Mouse (Mus musculus): Measurements from ENCODE around the gene Lce1c. TPM values are rescaled to one million over a fixed set of nuclear protein-coding genes. Genes with fewer than 3 reads are reported as not detected.

Lce1c gene
- total RNA-seq (2015; ENCODE audit: low replicate concordance) (not detected in 2 replicates), total RNA-seq (2017; ENCODE audit: low replicate concordance) (not detected in 2 replicates)

DNA sequence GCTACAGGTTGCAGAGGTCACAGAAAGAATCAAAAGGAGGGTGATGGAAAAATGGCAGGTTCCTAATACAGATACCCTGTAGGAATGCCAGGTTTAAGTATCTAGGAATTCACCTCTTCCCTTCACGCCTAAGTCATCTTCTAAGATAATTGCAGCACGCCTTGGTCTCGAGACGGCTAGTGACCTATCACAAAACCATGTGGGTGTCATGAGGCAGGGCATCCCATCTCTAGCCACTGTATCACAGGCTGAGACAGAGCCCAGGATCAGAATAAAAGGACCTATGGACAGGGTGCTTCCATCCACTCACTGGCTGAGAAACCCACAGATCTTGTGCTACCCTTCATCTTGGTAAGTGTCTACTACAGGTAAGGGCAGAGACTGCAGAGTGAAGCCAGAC is at the start of gene Lce1c:
TSS of gene Lce1c (plus strand) at position 301 of the 400 bp plus-strand sequence.
- no peak for ATAC-seq (replicated peaks; ENCODE audit: low FRiP score, poor library complexity, severe bottlenecking)

DNA sequence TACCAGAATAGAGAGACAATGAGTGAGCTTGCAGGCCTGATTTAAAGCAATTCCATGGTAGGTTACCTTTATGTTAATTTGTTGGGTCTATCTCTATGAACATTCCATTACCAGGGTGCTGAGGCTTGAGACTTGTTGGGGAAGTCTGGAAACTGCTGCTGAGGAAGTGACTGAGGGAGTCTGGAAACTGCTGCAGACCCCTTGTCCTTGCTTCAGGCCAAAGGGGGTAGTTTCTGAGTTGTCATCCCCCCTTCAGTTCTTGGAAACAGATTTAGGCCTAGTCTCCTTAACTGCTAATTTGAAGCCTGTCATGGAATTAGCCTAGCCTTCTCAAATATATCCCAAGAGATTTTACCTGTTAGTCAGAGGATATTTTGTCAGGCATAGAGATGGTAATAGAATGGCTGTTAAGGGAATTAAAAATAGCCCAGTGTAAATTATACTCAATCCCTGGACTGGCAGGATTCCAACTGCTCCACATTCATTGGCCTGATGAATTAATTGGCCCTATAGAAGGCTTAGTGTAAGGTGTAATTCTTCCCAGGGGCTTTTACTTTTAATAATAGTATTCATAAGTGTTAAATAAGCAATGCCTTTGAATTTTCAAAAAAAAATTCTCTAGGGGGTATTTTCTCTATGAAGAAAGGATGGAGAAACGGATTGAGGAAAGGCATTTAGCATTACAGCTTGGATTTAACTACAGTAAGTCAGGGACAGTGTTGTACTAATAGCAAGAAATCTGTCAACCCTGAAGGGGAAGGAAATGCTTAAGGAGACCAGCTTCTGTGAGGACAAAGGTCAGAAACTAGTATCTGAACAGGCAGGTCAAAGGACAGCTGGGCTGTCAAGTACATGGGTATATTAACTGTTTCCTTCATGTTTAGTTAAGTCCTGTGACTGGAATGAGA is 41.0 kb upstream of the Lce1c start:
- ATAC-seq (replicated peaks; ENCODE audit: low FRiP score, poor library complexity, severe bottlenecking), result no peak

DNA sequence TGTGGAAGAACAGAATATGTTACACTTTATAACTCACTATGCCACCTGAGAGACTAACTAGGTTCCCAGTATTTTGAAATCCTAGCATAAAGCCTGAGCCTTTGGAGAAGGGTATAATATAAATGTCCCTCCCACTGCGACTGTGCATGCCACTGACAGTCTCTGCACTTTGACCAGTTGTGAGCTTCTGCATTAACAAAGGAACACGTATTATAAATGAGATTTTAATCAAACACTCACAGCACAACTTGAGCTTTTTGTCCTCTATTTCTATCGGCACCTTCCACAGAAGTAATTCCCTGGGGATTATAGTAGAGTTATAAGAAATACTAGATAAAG is 40.4 kb upstream of the Lce1c start:
- no peak for ATAC-seq (replicated peaks; ENCODE audit: low FRiP score, poor library complexity, severe bottlenecking)

DNA sequence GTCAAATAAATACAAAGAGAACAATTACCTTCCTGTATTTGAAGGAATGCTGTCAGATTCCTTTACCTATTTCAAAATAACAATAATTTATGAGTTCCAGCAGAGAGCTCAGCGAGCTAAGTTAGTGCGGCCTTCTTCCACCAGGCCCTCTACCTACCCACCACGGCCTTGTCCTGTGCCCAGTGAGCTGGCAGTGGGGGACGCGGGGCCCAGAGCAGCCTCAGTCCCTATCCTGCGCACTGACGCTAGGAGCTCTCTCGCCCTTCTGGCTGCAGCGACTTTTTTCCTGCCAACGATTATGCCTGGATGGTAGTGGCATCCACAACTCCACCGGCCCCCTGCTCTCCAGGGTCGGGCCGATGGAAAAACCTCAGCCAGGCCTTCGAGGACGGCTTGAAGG is 39.2 kb upstream of the Lce1c start:
- ATAC-seq (replicated peaks; ENCODE audit: low FRiP score, poor library complexity, severe bottlenecking), result no peak

DNA sequence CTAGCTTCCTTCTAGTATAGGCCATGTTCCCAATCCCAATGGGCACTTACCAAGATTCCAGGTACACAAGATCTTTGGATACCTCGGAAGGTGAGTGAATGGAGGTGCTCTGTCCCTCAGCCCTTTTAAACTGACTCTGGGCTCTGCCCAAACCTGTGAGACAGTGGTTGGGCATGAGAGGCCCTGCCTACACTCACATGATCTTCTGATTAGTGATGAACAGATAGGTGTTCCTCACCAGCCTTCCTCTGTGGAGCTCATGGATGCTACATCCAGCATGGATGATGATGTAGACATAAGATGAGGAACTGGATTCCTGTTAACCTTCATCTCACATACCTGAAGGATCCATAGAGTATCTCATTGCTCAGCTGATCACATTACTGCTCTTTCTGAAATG is 30.8 kb upstream of the Lce1c start, which contains the start of gene Lce1a1:
TSS of gene Lce1a1 (minus strand) at position 101 of the 400 bp plus-strand sequence.
- no peak for ATAC-seq (replicated peaks; ENCODE audit: low FRiP score, poor library complexity, severe bottlenecking)

DNA sequence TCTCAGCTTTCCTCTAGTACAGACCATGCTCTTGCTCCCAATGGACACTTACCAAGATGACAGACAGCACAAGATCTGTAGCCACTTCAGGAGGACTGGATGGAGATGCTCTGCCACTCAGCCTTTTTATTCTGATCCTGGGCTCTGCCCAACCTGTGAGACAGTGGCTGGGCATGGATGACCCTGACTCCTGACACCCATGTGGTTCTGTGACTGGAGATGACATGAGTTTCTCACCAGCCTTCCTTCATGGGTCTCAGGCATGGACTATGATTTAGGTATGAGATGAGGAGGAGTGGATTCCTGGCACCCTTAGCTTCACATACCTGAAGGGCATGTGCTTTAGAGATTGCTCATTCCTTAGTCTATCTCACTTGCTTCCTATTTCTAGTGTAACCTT is 22.2 kb upstream of the Lce1c start, which contains the start of gene Lce1b:
TSS of gene Lce1b (minus strand) at position 101 of the 400 bp plus-strand sequence.
- no peak for ATAC-seq (replicated peaks; ENCODE audit: low FRiP score, poor library complexity, severe bottlenecking)

DNA sequence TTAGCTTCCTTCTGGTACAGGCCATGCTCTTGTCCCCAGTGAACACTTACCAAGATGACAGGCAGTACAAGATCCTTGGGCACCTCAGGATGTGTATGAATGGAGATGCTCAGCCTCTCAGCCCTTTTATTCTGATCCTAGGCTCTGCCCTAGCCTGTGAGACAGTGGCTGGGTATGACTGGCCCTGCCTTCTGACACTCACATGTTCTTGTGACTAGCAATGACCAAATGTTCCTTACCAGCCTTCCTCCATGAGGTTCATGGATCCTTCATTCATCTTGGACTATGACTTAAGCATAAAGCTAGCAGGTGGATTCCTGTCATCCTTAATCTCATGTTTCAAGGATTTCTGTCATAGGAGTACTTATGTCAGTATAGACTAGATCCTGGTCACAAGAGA is 8.8 kb upstream of the Lce1c start, which contains the start of gene Lce1a2:
TSS of gene Lce1a2 (minus strand) at position 101 of the 400 bp plus-strand sequence.
- ATAC-seq (replicated peaks; ENCODE audit: low FRiP score, poor library complexity, severe bottlenecking), result no peak

DNA sequence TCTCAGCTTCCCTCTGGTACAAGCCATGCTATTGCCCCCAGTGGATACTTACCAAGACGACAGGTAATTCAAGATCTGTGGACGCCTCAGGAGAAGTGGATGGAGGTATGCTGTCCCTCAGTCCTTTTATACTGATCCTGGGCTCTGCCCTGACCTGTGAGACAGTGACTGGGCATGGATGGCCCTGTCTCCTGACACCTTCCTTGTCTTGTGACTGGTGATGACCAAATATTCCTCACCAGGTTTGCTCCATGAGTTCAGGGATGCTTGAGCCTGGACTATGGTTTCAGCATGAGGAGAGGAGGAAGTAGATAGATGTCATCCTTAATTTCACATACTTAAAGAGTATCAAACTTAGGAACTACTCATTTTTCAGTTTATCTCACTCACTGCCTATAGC is 8.1 kb downstream of the Lce1c start, which contains the start of gene Lce1d:
TSS of gene Lce1d (minus strand) at position 101 of the 400 bp plus-strand sequence.
- no peak for ATAC-seq (replicated peaks; ENCODE audit: low FRiP score, poor library complexity, severe bottlenecking)

DNA sequence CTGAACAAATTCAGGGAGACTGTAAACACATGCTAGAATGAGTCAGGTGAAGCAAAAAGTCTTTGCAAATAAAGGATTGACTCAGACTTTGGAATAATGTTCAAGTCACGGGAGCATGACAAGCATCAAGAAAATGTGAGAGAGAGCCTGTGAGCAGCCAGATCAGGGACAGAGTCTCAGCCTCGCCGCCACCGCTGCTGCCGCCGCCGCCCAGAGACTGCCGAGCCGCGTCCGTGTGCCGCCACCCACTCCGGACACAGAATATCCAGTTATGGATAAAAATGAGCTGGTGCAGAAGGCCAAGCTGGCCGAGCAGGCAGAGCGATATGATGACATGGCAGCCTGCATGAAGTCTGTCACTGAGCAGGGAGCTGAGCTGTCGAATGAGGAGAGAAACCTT is 10.1 kb downstream of the Lce1c start:
- ATAC-seq (replicated peaks; ENCODE audit: low FRiP score, poor library complexity, severe bottlenecking), result peak; percentile 88

DNA sequence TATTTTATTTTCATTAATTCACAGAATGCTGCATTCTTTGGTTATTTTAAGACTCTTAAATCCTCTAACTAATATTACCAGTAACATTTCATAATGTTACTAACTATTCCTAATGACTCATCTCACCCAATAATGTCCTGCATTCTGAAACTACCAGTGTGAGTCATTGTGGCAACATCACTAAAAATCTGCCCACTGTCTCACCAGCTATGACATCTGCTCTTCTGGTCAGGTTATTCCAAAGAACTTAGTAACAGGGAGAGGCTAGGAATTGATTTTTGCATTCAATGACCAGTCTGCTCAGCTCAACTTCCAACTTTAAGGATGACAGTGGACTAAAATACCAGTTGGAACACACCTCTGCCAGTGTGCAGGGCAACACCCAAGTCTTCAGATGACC is 12.6 kb downstream of the Lce1c start:
- no peak for ATAC-seq (replicated peaks; ENCODE audit: low FRiP score, poor library complexity, severe bottlenecking)

DNA sequence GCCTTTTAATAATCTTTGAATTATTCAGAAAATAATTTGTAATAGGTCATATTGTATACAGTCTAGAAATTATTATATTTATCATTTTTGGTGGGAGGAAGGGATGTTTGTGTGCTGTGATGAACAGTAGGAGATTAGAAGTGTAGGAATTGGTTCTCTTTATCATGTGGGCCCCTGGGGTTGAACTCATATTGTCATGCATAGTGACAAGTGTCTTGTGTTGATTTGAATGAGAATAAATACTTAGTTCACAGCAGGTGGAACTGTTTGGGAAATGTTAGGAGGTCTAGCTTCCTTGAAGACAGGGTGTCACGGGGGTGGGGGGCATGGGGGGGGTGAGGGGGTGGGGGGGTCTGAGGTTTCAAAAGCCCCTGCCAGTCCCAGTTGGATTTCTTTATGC is 15.6 kb downstream of the Lce1c start:
- ATAC-seq (replicated peaks; ENCODE audit: low FRiP score, poor library complexity, severe bottlenecking), result no peak

DNA sequence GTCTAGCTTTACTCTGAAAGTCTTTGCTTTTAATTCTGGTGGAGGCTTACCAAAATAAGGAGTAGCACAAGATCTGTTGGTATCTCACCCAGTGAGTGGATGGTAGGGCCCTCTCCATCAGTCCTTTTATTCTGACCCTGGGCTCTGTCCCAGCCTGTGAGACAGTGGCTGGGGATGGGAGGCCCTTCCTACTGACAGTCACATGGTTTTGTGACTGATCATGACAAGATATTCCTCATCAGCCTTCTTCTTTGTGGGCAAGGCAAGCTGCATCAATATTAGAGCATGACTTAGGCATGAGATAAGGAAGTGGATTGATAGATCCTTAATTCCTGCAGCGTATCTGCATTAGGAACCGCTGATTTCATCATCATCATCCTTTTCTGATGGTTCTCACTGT is 29.9 kb downstream of the Lce1c start, which contains the start of gene Lce1e:
TSS of gene Lce1e (minus strand) at position 101 of the 400 bp plus-strand sequence.
- ATAC-seq (replicated peaks; ENCODE audit: low FRiP score, poor library complexity, severe bottlenecking), result no peak

DNA sequence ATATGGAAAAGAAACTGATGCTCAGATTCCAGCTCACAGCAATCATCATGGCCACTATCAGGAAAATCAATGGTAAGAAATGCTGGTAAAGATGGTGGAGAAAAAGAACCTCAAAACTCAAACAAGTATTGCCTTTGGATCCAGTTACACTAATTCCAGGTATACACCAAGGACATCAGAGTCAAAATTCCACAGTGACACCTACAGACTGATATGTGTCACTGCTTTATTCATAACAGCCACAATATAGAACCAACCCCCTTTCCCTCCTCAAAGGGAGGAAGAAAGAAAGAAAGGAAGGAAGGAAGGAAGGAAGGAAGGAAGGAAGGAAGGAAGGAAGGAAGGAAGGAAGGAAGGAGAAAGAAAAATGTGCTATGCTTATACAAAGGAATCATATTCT is 36.1 kb downstream of the Lce1c start:
- no peak for ATAC-seq (replicated peaks; ENCODE audit: low FRiP score, poor library complexity, severe bottlenecking)

DNA sequence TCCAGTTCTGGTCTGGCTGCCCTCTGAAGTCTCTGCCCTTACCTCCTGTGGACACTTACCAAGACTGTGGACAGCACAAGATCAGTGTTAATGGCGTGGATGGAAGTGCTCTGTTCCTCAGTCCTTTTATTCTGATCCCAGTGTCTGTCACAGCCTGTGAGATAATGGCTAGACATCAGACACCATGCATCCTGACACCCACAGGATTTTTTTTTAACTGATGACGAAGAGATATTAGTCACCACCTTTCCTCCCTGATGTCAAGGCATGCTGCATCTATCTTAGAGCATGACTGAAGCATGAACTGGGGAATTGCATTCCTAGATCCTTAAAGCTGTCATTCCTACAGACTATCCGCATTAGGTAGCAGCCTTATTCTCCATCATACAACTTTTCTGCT is 41.2 kb downstream of the Lce1c start, which contains the start of gene Lce1f:
TSS of gene Lce1f (minus strand) at position 101 of the 400 bp plus-strand sequence.
- no peak for ATAC-seq (replicated peaks; ENCODE audit: low FRiP score, poor library complexity, severe bottlenecking)

DNA sequence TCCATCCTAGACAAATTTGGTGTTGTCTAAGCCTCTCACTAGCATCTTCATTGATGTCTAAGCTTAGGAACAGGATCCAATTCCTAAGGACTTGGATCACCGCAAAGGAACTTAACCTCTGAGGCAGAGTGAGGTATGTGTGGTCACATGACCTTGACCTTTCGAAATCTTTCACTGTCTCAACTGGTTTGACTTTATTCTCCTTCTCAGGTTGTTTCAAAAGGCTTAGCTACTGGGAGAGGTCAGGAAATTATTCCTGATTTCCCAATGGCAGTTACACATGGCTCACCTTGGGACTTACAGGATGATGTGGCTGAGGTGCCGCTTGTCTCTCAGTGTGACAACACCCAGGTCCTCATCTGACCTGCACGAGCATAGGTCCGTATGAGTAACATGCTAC is 43.6 kb downstream of the Lce1c start:
- no peak for ATAC-seq (replicated peaks; ENCODE audit: low FRiP score, poor library complexity, severe bottlenecking)

Other genes starting within 250 kb of the Lce1c start
- 2.1 and 8.6 TPM in 2 replicates for gene Gm9774, start 249.8 kb upstream of the Lce1c start, total RNA-seq (2015; ENCODE audit: low replicate concordance)
- gene Gm9774, start 249.8 kb upstream of the Lce1c start, total RNA-seq (2017; ENCODE audit: low replicate concordance), result 2.3 and 3.0 TPM in 2 replicates
- not detected in 2 replicates for gene Sprr2k, start 246.7 kb upstream of the Lce1c start, total RNA-seq (2015; ENCODE audit: low replicate concordance)
- gene Sprr2k, start 246.7 kb upstream of the Lce1c start, total RNA-seq (2017; ENCODE audit: low replicate concordance), result not detected in 2 replicates
- not detected in 2 replicates for gene Sprr1b, start 240.5 kb upstream of the Lce1c start, total RNA-seq (2015; ENCODE audit: low replicate concordance)
- not detected in 2 replicates for gene Sprr1b, start 240.5 kb upstream of the Lce1c start, total RNA-seq (2017; ENCODE audit: low replicate concordance)
- not detected in 2 replicates for gene Sprr3, start 220.5 kb upstream of the Lce1c start, total RNA-seq (2015; ENCODE audit: low replicate concordance)
- not detected in 2 replicates for gene Sprr3, start 220.5 kb upstream of the Lce1c start, total RNA-seq (2017; ENCODE audit: low replicate concordance)
- not detected in 2 replicates for gene Sprr1a, start 193.4 kb upstream of the Lce1c start, total RNA-seq (2015; ENCODE audit: low replicate concordance)
- gene Sprr1a, start 193.4 kb upstream of the Lce1c start, total RNA-seq (2017; ENCODE audit: low replicate concordance), result not detected in 2 replicates
- gene Sprr4, start 178.8 kb upstream of the Lce1c start, total RNA-seq (2015; ENCODE audit: low replicate concordance), result not detected in 2 replicates
- gene Sprr4, start 178.8 kb upstream of the Lce1c start, total RNA-seq (2017; ENCODE audit: low replicate concordance), result not detected in 2 replicates
- not detected in 2 replicates for gene 2310046K23Rik, start 144.7 kb upstream of the Lce1c start, total RNA-seq (2015; ENCODE audit: low replicate concordance)
- gene 2310046K23Rik, start 144.7 kb upstream of the Lce1c start, total RNA-seq (2017; ENCODE audit: low replicate concordance), result not detected in 2 replicates
- gene Ivl, start 105.5 kb upstream of the Lce1c start, total RNA-seq (2015; ENCODE audit: low replicate concordance), result not detected in 2 replicates
- 0.39 TPM in 1 of 2 replicates, not detected in the other for gene Ivl, start 105.5 kb upstream of the Lce1c start, total RNA-seq (2017; ENCODE audit: low replicate concordance)
- gene Smcp, start 90.2 kb upstream of the Lce1c start, total RNA-seq (2015; ENCODE audit: low replicate concordance), result not detected in 2 replicates
- gene Smcp, start 90.2 kb upstream of the Lce1c start, total RNA-seq (2017; ENCODE audit: low replicate concordance), result not detected in 2 replicates
- not detected in 2 replicates for gene 2210017I01Rik, start 71.8 kb upstream of the Lce1c start, total RNA-seq (2015; ENCODE audit: low replicate concordance)
- gene 2210017I01Rik, start 71.8 kb upstream of the Lce1c start, total RNA-seq (2017; ENCODE audit: low replicate concordance), result not detected in 2 replicates
- gene Lce6a, start 57.6 kb upstream of the Lce1c start, total RNA-seq (2015; ENCODE audit: low replicate concordance), result not detected in 2 replicates
- not detected in 2 replicates for gene Lce6a, start 57.6 kb upstream of the Lce1c start, total RNA-seq (2017; ENCODE audit: low replicate concordance)
- not detected in 2 replicates for gene Lce1a1, start 30.9 kb upstream of the Lce1c start, total RNA-seq (2015; ENCODE audit: low replicate concordance)
- not detected in 2 replicates for gene Lce1a1, start 30.9 kb upstream of the Lce1c start, total RNA-seq (2017; ENCODE audit: low replicate concordance)
- gene Lce1b, start 22.3 kb upstream of the Lce1c start, total RNA-seq (2015; ENCODE audit: low replicate concordance), result not detected in 2 replicates
- not detected in 2 replicates for gene Lce1b, start 22.3 kb upstream of the Lce1c start, total RNA-seq (2017; ENCODE audit: low replicate concordance)
- not detected in 2 replicates for gene Lce1a2, start 8.9 kb upstream of the Lce1c start, total RNA-seq (2015; ENCODE audit: low replicate concordance)
- gene Lce1a2, start 8.9 kb upstream of the Lce1c start, total RNA-seq (2017; ENCODE audit: low replicate concordance), result not detected in 2 replicates
- gene Lce1d, start 8.0 kb downstream of the Lce1c start, total RNA-seq (2015; ENCODE audit: low replicate concordance), result not detected in 2 replicates
- gene Lce1d, start 8.0 kb downstream of the Lce1c start, total RNA-seq (2017; ENCODE audit: low replicate concordance), result not detected in 2 replicates
- not detected in 2 replicates for gene Lce1e, start 29.8 kb downstream of the Lce1c start, total RNA-seq (2015; ENCODE audit: low replicate concordance)
- not detected in 2 replicates for gene Lce1e, start 29.8 kb downstream of the Lce1c start, total RNA-seq (2017; ENCODE audit: low replicate concordance)
- not detected in 2 replicates for gene Lce1f, start 41.1 kb downstream of the Lce1c start, total RNA-seq (2015; ENCODE audit: low replicate concordance)
- gene Lce1f, start 41.1 kb downstream of the Lce1c start, total RNA-seq (2017; ENCODE audit: low replicate concordance), result not detected in 2 replicates
- gene Gm38119, start 59.8 kb downstream of the Lce1c start, total RNA-seq (2015; ENCODE audit: low replicate concordance), result not detected in 2 replicates
- gene Gm38119, start 59.8 kb downstream of the Lce1c start, total RNA-seq (2017; ENCODE audit: low replicate concordance), result not detected in 2 replicates
- not detected in 2 replicates for gene Lce1g, start 73.1 kb downstream of the Lce1c start, total RNA-seq (2015; ENCODE audit: low replicate concordance)
- gene Lce1g, start 73.1 kb downstream of the Lce1c start, total RNA-seq (2017; ENCODE audit: low replicate concordance), result not detected in 2 replicates
- gene Lce1h, start 85.8 kb downstream of the Lce1c start, total RNA-seq (2015; ENCODE audit: low replicate concordance), result not detected in 2 replicates
- gene Lce1h, start 85.8 kb downstream of the Lce1c start, total RNA-seq (2017; ENCODE audit: low replicate concordance), result not detected in 2 replicates
- gene Lce1i, start 99.7 kb downstream of the Lce1c start, total RNA-seq (2015; ENCODE audit: low replicate concordance), result not detected in 2 replicates
- not detected in 2 replicates for gene Lce1i, start 99.7 kb downstream of the Lce1c start, total RNA-seq (2017; ENCODE audit: low replicate concordance)
- gene Lce1j, start 111.3 kb downstream of the Lce1c start, total RNA-seq (2015; ENCODE audit: low replicate concordance), result not detected in 2 replicates
- not detected in 2 replicates for gene Lce1j, start 111.3 kb downstream of the Lce1c start, total RNA-seq (2017; ENCODE audit: low replicate concordance)
- gene Lce1k, start 128.6 kb downstream of the Lce1c start, total RNA-seq (2015; ENCODE audit: low replicate concordance), result not detected in 2 replicates
- not detected in 2 replicates for gene Lce1k, start 128.6 kb downstream of the Lce1c start, total RNA-seq (2017; ENCODE audit: low replicate concordance)
- gene Kprp, start 148.0 kb downstream of the Lce1c start, total RNA-seq (2015; ENCODE audit: low replicate concordance), result not detected in 2 replicates
- gene Kprp, start 148.0 kb downstream of the Lce1c start, total RNA-seq (2017; ENCODE audit: low replicate concordance), result not detected in 2 replicates
- not detected in 2 replicates for gene Lce1l, start 172.0 kb downstream of the Lce1c start, total RNA-seq (2015; ENCODE audit: low replicate concordance)
- gene Lce1l, start 172.0 kb downstream of the Lce1c start, total RNA-seq (2017; ENCODE audit: low replicate concordance), result not detected in 2 replicates
- gene 2310050C09Rik, start 191.0 kb downstream of the Lce1c start, total RNA-seq (2015; ENCODE audit: low replicate concordance), result not detected in 2 replicates
- not detected in 2 replicates for gene 2310050C09Rik, start 191.0 kb downstream of the Lce1c start, total RNA-seq (2017; ENCODE audit: low replicate concordance)
- not detected in 2 replicates for gene Lce3a, start 247.0 kb downstream of the Lce1c start, total RNA-seq (2015; ENCODE audit: low replicate concordance)
- not detected in 2 replicates for gene Lce3a, start 247.0 kb downstream of the Lce1c start, total RNA-seq (2017; ENCODE audit: low replicate concordance)